Mouse (Mus musculus): ENCODE results near the gene Tekt2. TPM values are rescaled to one million over a fixed set of nuclear protein-coding genes. Genes with fewer than 3 reads are reported as not detected.

Tekt2 gene
- polyA plus RNA-seq (2012; rRNA removed) = 6.9 and 7.2 TPM in 2 replicates

DNA sequence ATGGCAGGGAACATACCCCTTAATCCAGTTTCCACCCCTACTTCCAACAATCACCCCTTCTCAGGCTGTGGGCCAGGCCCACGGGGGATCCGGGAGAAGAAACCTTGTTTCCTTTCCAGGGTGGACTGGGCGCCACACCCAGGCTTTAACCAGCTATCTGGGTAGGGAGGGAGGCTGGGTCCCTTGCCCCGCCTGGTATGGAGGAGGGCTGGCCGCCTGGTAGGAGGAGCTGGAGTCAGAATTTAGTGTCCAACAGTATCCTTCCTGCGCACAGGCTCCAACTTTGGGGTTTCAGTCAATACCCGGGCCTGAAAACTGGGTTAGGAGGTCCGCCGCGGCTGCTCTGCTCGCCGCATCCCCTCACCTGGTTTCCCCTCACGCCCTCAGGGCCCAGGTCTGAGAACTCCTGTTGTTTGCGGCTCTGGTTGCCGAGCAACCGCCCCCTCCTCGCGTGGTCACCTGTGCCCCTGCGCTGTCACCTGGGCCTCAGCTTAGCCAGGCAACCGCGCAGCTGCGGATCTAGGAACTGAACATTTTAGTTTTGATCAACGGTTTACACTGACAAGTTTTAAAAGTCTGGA, at the start of gene Tekt2:
Tekt2 (minus strand) TSS at position 408 of the 581 bp plus-strand sequence.

DNA sequence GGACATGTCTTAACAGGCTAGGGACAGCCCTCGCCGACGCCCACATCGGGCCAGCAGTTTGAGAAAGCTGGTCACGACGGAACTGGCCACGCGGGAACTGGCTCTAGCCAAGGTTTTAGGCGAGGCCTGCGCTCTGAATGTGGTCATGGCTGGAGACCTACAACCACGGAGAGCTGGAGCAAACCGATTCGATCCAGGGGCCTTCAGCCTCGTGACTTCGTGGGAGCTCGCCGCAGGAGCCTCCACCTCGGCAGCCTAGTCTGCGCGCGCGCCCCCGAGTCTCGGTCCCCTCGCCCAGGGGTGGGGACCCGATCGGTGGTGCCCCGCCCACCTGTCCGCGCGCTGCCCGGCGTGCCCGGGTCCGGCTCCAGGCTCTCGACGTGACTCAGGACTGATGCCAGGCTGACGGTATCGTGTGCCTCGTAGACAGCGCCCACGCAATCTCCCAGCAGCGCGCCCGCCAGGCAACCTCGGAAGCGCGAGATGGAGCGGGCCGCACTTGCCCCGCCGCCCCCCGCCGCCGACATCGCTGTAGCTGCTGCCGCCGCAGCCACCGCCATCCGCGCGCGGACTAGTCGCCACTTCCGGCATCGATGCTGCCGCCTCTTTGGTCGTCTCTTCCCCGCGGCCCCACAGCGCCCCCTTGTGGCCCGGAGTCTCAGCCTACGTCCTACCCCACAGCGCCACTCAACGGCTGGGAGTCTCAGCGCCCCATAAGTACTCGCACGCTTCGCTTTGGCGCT, 4.2 kb downstream of the Tekt2 start, which contains the start of gene Adprhl2:
Adprhl2 (minus strand) TSS at position 593 of the 743 bp plus-strand sequence.

GRCm38 (mm10) chr4:126286492-126286891, 39.0 kb downstream of the Tekt2 start, which contains the start of gene Col8a2:
Gene Col8a2 (plus strand): TSS chr4:126286793.

Other genes starting within 250 kb of the Tekt2 start
- 28.7 and 37.4 TPM in 2 replicates for gene Lsm10, start 229.1 kb downstream of the Tekt2 start, polyA plus RNA-seq (2012; rRNA removed)
- 28.2 and 29.0 TPM in 2 replicates for gene Stk40, start 221.7 kb downstream of the Tekt2 start, polyA plus RNA-seq (2012; rRNA removed)
- 36.8 and 51.1 TPM in 2 replicates for gene Eva1b, start 177.9 kb downstream of the Tekt2 start, polyA plus RNA-seq (2012; rRNA removed)
- gene Sh3d21, start 162.2 kb downstream of the Tekt2 start, polyA plus RNA-seq (2012; rRNA removed) = 1.6 and 2.6 TPM in 2 replicates
- gene Thrap3, start 122.9 kb downstream of the Tekt2 start, polyA plus RNA-seq (2012; rRNA removed) = 199 and 213 TPM in 2 replicates
- gene Map7d1, start 69.3 kb downstream of the Tekt2 start, polyA plus RNA-seq (2012; rRNA removed) = 143 and 628 TPM in 2 replicates
- 101 and 109 TPM in 2 replicates for gene Trappc3, start 63.4 kb downstream of the Tekt2 start, polyA plus RNA-seq (2012; rRNA removed)
- 9.4 and 11.5 TPM in 2 replicates for gene Col8a2, start 38.9 kb downstream of the Tekt2 start, polyA plus RNA-seq (2012; rRNA removed)
- 59.1 and 70.0 TPM in 2 replicates for gene Adprhl2, start 4.0 kb downstream of the Tekt2 start, polyA plus RNA-seq (2012; rRNA removed)
- 6.2 and 6.3 TPM in 2 replicates for gene Ago3, start 103.9 kb upstream of the Tekt2 start, polyA plus RNA-seq (2012; rRNA removed)
- gene Ago1, start 142.9 kb upstream of the Tekt2 start, polyA plus RNA-seq (2012; rRNA removed) = 74.1 and 75.5 TPM in 2 replicates
- 3.8 and 4.2 TPM in 2 replicates for gene Ago4, start 207.8 kb upstream of the Tekt2 start, polyA plus RNA-seq (2012; rRNA removed)
- gene Clspn, start 231.2 kb upstream of the Tekt2 start, polyA plus RNA-seq (2012; rRNA removed) = 42.0 and 109 TPM in 2 replicates